Mouse (Mus musculus): Measurements from ENCODE around the gene Slc38a10.

DNA sequence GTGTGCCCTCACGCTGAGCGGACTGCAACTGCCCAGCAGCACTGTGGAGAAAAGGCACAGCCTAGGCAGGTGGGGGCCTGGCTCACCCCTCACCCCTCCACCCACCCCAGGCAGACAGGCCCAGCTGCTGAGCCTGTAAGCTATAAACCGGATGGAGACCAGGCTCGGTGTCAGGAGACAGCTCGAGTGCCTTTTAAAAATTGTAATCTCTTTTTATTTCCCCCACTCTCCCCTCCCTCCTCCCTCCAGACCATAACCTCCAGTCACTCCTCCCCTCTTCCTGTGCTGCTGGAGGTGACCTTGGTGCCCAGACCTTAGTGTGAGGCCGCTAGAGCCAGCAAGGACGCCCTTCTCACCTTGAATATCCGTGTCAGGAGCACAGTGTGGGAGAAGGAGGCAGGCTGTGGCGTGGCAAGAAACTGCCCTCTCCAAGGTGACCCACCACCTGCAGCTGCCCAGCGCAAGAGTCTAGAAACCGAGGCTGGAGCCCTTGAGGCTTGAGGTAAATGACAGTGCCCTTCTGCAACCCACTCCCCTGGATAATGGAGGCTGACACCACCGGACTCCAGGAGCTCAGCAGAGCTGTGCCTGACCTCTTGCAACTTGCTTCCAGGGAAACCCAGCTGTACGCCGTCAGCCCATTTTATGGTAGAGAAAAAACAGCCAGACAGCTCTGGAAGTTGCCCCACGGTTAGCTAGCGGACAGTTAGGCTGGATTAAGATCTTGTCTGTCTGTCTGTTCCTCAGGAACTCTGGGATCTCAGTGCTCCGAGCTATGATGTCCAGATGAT lies 13.5 kb upstream of the Slc38a10 start:
- no peak for TF ChIP-seq GATA1 (IDR thresholded peaks at IDR 0.05; ENCODE audit: borderline replicate concordance, low read length)
- no peak for TF ChIP-seq FLI1 (IDR thresholded peaks at IDR 0.05; ENCODE audit: low read length)

Data from megakaryocyte, embryonic 14.5 days (primary cell).